Mouse (Mus musculus): ENCODE results near the gene Nacc1. TPM values are rescaled to one million over a fixed set of nuclear protein-coding genes. Genes with fewer than 3 reads are reported as not detected.

Gene Nacc1
- polyA plus RNA-seq, 1 experiment = 81.5 TPM

DNA sequence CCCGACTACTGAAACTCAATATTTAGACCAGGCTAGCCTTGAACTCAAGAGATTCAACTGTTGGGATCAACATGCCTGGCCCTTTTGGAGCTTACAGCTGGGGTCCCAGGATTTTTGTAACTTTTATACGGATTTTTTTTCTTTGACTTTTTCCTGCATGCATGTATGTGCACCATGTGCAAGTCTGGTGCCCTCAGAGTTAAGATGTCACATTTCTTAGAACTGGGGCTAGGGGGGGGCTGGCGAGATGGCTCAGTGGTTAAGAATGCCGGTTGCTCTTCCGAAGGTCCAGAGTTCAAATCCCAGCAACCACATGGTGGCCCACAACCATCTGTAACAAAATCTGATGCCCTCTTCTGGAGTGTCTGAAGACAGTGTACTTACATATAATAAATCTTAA, 12.9 kb upstream of the Nacc1 start:
- TF ChIP-seq MAX (IDR thresholded peaks at IDR 0.05) (no peak), MYOD1 (IDR thresholded peaks at IDR 0.05; ENCODE audit: control insufficient read depth, insufficient read length, low read depth) (no peak), CEBPB (IDR thresholded peaks at IDR 0.05; ENCODE audit: low read depth) (no peak), MYOG (IDR thresholded peaks at IDR 0.05; ENCODE audit: control insufficient read depth, extremely low read depth, insufficient read length) (no peak), FOSL1 (IDR thresholded peaks at IDR 0.05; ENCODE audit: insufficient read depth, low read length, poor library complexity, severe bottlenecking) (no peak), USF1 (IDR thresholded peaks at IDR 0.05; ENCODE audit: low read depth) (no peak), CTCF (IDR thresholded peaks at IDR 0.05; ENCODE audit: control insufficient read depth, insufficient read depth, insufficient read length) (no peak)
- Histone ChIP-seq H3K4me3 (ENCODE audit: insufficient read depth, poor library complexity, severe bottlenecking) (no peak overlapping the region), H3K79me2 (ENCODE audit: control insufficient read depth, insufficient read depth) (no peaks in the 10 kb centered on the region), H3K27me3 (ENCODE audit: control insufficient read depth, insufficient read depth, insufficient read length) (no peaks in the 10 kb centered on the region), H3K79me3 (ENCODE audit: low read depth) (no peaks in the 10 kb centered on the region), H3ac (ENCODE audit: control insufficient read depth, insufficient read length, low read depth) (no peak overlapping the region), H3K36me3 (ENCODE audit: control insufficient read depth, insufficient read depth) (peaks cover 48% of the 10 kb centered on the region)

DNA sequence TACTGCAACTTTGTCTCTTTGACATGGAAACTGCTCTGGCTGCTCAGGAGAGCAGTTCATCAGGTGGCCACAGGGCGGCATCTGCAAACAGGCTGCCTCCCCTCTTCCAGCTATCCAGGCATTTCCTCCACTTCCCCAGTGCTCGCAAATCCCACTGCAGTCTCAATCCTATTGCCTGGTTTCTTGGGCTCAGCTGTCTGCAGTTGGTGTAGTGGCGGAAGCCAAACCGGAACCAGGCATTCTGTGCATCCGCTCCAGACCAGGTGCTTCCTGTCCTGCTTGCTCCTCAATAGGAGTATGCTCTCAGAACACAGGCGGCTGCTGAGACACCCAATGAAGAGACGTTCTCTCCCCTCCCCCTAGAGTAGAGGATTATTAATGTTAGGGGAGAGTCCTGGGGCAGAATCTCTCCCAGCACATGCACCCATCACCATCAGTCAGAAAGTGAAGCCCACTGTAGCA, 12.2 kb upstream of the Nacc1 start:
- no peak for TF ChIP-seq MAX (IDR thresholded peaks at IDR 0.05)
- TF ChIP-seq FOSL1 (IDR thresholded peaks at IDR 0.05; ENCODE audit: insufficient read depth, low read length, poor library complexity, severe bottlenecking) = no peak
- TF ChIP-seq CTCF (IDR thresholded peaks at IDR 0.05; ENCODE audit: control insufficient read depth, insufficient read depth, insufficient read length) = peak; percentile 48
- no peaks in the 10 kb centered on the region for H3K79me2 ChIP-seq (ENCODE audit: control insufficient read depth, insufficient read depth)
- H3K27me3 ChIP-seq (ENCODE audit: control insufficient read depth, insufficient read depth, insufficient read length) = no peaks in the 10 kb centered on the region
- no peaks in the 10 kb centered on the region for H3K79me3 ChIP-seq (ENCODE audit: low read depth)
- peaks cover 52% of the 10 kb centered on the region for H3K36me3 ChIP-seq (ENCODE audit: control insufficient read depth, insufficient read depth)
- H3K4me3 ChIP-seq (ENCODE audit: insufficient read depth, poor library complexity, severe bottlenecking) = no peak overlapping the region
- no peak overlapping the region for H3ac ChIP-seq (ENCODE audit: control insufficient read depth, insufficient read length, low read depth)

DNA sequence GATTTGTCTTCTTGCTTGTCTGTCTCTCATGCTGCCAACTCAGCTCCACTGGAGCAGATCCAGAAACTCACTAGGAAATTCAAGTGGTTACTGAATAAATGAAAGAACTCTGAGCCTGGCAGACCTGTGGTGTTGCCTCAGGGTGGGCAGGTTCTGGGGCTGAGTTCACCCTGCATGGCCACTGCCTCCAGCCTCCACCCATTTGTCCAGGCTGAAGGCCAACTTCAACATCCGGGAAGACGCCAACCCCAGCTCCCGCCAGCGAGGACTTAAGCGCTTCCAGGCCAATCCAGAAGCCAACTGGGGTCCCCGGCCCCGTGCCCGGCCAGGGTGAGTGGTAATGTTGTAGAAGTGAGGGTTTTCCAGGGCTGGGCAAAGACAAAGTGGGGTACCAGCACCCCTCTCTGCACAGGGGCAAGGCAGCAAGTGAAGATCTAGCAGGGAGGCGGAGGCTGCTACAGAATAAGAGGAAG, 11.3 kb upstream of the Nacc1 start:
- Histone ChIP-seq H3ac (ENCODE audit: control insufficient read depth, insufficient read length, low read depth) (no peak overlapping the region), H3K36me3 (ENCODE audit: control insufficient read depth, insufficient read depth) (peaks cover 50% of the 10 kb centered on the region), H3K27me3 (ENCODE audit: control insufficient read depth, insufficient read depth, insufficient read length) (no peaks in the 10 kb centered on the region), H3K79me3 (ENCODE audit: low read depth) (no peaks in the 10 kb centered on the region), H3K4me3 (ENCODE audit: insufficient read depth, poor library complexity, severe bottlenecking) (no peak overlapping the region), H3K79me2 (ENCODE audit: control insufficient read depth, insufficient read depth) (no peaks in the 10 kb centered on the region)
- TF ChIP-seq CTCF (IDR thresholded peaks at IDR 0.05; ENCODE audit: control insufficient read depth, insufficient read depth, insufficient read length) (no peak), MYOD1 (IDR thresholded peaks at IDR 0.05; ENCODE audit: control insufficient read depth, insufficient read length, low read depth) (no peak), CEBPB (IDR thresholded peaks at IDR 0.05; ENCODE audit: low read depth) (no peak), USF1 (IDR thresholded peaks at IDR 0.05; ENCODE audit: low read depth) (no peak)

DNA sequence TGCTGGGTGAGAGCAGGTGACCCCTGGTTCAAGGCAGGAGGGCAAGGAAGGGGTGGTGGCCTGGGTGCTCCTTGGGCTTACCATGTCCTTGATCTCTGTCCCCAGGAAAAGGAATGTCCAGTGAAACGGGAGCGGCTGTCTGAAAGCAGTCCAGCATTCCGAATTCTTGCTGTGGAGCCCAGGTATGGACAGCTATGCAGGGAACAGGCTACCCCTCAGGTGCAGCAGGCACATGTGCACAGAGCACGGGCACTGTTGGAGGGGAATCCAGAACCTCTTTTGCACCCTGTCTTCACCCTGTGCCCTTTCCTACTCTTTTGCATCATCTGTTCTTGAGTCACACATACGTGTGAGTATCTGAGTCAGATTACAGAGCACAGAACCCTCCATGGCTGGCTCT, 10.6 kb upstream of the Nacc1 start:
- TF ChIP-seq MYOG (IDR thresholded peaks at IDR 0.05; ENCODE audit: control insufficient read depth, extremely low read depth, insufficient read length) (no peak), MAX (IDR thresholded peaks at IDR 0.05) (no peak), CEBPB (IDR thresholded peaks at IDR 0.05; ENCODE audit: low read depth) (no peak), CTCF (IDR thresholded peaks at IDR 0.05; ENCODE audit: control insufficient read depth, insufficient read depth, insufficient read length) (no peak), FOSL1 (IDR thresholded peaks at IDR 0.05; ENCODE audit: insufficient read depth, low read length, poor library complexity, severe bottlenecking) (no peak), USF1 (IDR thresholded peaks at IDR 0.05; ENCODE audit: low read depth) (no peak), MYOD1 (IDR thresholded peaks at IDR 0.05; ENCODE audit: control insufficient read depth, insufficient read length, low read depth) (no peak)
- Histone ChIP-seq H3K36me3 (ENCODE audit: control insufficient read depth, insufficient read depth) (peaks cover 55% of the 10 kb centered on the region), H3K27me3 (ENCODE audit: control insufficient read depth, insufficient read depth, insufficient read length) (no peaks in the 10 kb centered on the region), H3K79me2 (ENCODE audit: control insufficient read depth, insufficient read depth) (no peaks in the 10 kb centered on the region), H3K79me3 (ENCODE audit: low read depth) (no peaks in the 10 kb centered on the region), H3ac (ENCODE audit: control insufficient read depth, insufficient read length, low read depth) (no peak overlapping the region), H3K4me3 (ENCODE audit: insufficient read depth, poor library complexity, severe bottlenecking) (no peak overlapping the region)

DNA sequence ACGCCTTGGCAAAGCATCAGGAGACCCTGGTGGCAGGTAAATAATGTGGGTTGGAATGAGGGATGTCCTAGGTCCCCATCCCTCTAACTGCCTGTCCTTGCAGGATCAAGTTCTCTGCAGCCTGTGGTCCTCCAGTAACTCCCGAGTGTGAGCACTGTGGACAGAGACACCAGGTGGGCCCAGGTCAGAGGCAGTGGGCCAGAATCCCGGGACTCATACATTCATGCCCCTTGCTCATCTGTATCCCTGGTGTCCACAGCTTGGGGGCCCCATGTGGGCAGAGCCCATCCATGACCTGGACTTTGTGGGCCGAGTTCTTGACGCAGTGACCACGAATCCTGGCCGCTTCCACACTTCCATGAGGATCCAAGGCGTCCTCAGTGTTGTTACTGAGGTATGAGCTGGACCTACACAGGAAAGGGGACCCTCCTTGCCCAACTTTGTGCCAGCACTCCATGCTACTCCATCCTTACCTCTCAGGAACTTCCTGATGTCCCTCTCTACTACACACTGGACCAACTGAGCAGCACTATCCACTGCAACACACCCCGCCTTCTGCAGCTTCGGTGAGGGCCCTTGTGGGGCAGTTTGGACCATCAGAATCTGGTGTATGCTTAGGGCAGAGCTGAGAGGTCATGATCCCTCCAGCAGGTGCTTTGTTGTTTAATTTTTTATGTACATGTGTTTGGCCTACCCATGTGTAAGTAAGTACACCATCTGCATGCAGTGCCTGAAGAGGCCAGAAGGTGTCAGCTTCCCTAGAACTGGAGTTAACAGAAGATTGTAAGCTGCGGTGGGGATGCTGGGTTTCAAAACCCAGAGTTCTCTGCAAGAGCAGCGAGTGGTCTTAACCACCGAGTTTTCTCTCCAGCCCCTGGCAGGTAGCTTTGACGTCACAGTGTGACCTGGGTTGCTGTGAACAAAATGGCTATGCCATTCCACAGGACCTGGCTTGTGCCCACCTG, 9.8 kb upstream of the Nacc1 start:
- H3K79me3 ChIP-seq (ENCODE audit: low read depth) = no peaks in the 10 kb centered on the region
- H3ac ChIP-seq (ENCODE audit: control insufficient read depth, insufficient read length, low read depth) = no peak overlapping the region
- H3K79me2 ChIP-seq (ENCODE audit: control insufficient read depth, insufficient read depth) = no peaks in the 10 kb centered on the region
- H3K36me3 ChIP-seq (ENCODE audit: control insufficient read depth, insufficient read depth) = peaks cover 64% of the 10 kb centered on the region
- no peak for TF ChIP-seq MYOG (IDR thresholded peaks at IDR 0.05; ENCODE audit: control insufficient read depth, extremely low read depth, insufficient read length)
- H3K27me3 ChIP-seq (ENCODE audit: control insufficient read depth, insufficient read depth, insufficient read length) = no peaks in the 10 kb centered on the region
- no peak overlapping the region for H3K4me3 ChIP-seq (ENCODE audit: insufficient read depth, poor library complexity, severe bottlenecking)

DNA sequence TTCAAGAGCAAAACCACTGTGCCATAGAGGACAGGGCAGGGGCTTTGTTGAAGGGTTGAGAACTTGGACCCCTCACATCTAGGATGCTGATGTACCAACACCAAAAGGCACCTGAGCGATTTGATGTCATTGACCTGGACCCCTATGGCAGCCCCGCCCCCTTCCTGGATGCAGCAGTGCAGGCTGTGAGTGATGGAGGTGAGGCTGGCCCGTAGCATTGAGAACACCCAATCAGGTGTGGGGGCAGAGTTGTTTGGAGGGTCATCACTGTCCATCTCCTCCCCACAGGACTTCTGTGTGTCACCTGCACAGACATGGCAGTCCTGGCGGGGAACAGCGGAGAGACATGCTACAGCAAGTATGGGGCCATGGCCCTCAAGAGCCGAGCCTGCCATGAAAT, 7.5 kb upstream of the Nacc1 start:
- TF ChIP-seq USF1 (IDR thresholded peaks at IDR 0.05; ENCODE audit: low read depth) = no peak
- no peak for TF ChIP-seq CTCF (IDR thresholded peaks at IDR 0.05; ENCODE audit: control insufficient read depth, insufficient read depth, insufficient read length)
- TF ChIP-seq CEBPB (IDR thresholded peaks at IDR 0.05; ENCODE audit: low read depth) = no peak
- no peak for TF ChIP-seq FOSL1 (IDR thresholded peaks at IDR 0.05; ENCODE audit: insufficient read depth, low read length, poor library complexity, severe bottlenecking)
- TF ChIP-seq MAX (IDR thresholded peaks at IDR 0.05) = no peak
- TF ChIP-seq MYOG (IDR thresholded peaks at IDR 0.05; ENCODE audit: control insufficient read depth, extremely low read depth, insufficient read length) = no peak
- TF ChIP-seq MYOD1 (IDR thresholded peaks at IDR 0.05; ENCODE audit: control insufficient read depth, insufficient read length, low read depth) = no peak
- H3K27me3 ChIP-seq (ENCODE audit: control insufficient read depth, insufficient read depth, insufficient read length) = no peaks in the 10 kb centered on the region
- H3ac ChIP-seq (ENCODE audit: control insufficient read depth, insufficient read length, low read depth) = no peak overlapping the region
- peaks cover 9% of the 10 kb centered on the region for H3K79me3 ChIP-seq (ENCODE audit: low read depth)
- no peak overlapping the region for H3K4me3 ChIP-seq (ENCODE audit: insufficient read depth, poor library complexity, severe bottlenecking)
- peaks cover 17% of the 10 kb centered on the region for H3K79me2 ChIP-seq (ENCODE audit: control insufficient read depth, insufficient read depth)
- H3K36me3 ChIP-seq (ENCODE audit: control insufficient read depth, insufficient read depth) = peaks cover 83% of the 10 kb centered on the region
